Mouse (Mus musculus) c-Kit-positive CD71-positive TER-119-negative erythroid progenitor cells, embryonic 14.5 days (primary cell): ENCODE results near the gene Hoxd12.

Source experiments
- DNase-seq: peaks from one replicate; pipeline ENCODE4 v3.0.0-alpha.2; 2013; ENCODE audit warnings: low read depth

Gene Hoxd12

GRCm38 (mm10) chr2:74681594-74682531 lies 7.0 kb downstream of the Hoxd12 start:
- no peak for DNase-seq

- no peak for DNase-seq
Observed at GRCm38 (mm10) chr2:74682796-74683195, 8.0 kb downstream of the Hoxd12 start.

- no peak for DNase-seq
Observed at GRCm38 (mm10) chr2:74683471-74683951, 8.7 kb downstream of the Hoxd12 start.

- no peak for DNase-seq
Observed at GRCm38 (mm10) chr2:74684106-74684505, 9.3 kb downstream of the Hoxd12 start.

GRCm38 (mm10) chr2:74685059-74685603 lies 10.3 kb downstream of the Hoxd12 start:
- no peak for DNase-seq

GRCm38 (mm10) chr2:74686301-74686987 lies 11.6 kb downstream of the Hoxd12 start:
- DNase-seq: peak; percentile 25

- DNase-seq: no peak
Observed at GRCm38 (mm10) chr2:74686988-74687697, 12.3 kb downstream of the Hoxd12 start.

- DNase-seq: no peak
Observed at GRCm38 (mm10) chr2:74687698-74688555, 13.1 kb downstream of the Hoxd12 start.

GRCm38 (mm10) chr2:74688795-74689573 lies 14.2 kb downstream of the Hoxd12 start:
- DNase-seq: no peak

GRCm38 (mm10) chr2:74689574-74690337 lies 14.9 kb downstream of the Hoxd12 start:
- DNase-seq: no peak

GRCm38 (mm10) chr2:74690338-74690716 lies 15.5 kb downstream of the Hoxd12 start:
- DNase-seq: no peak

GRCm38 (mm10) chr2:74691022-74691951 lies 16.5 kb downstream of the Hoxd12 start, which contains the start of gene Hoxd10:
Gene Hoxd10 (plus strand): TSS chr2:74691924.
- no peak for DNase-seq

- no peak for DNase-seq
Observed at GRCm38 (mm10) chr2:74691995-74692807, 17.4 kb downstream of the Hoxd12 start.

GRCm38 (mm10) chr2:74692808-74693431 lies 18.1 kb downstream of the Hoxd12 start:
- no peak for DNase-seq

GRCm38 (mm10) chr2:74693432-74693827 lies 18.6 kb downstream of the Hoxd12 start:
- no peak for DNase-seq

- peak; percentile 21 for DNase-seq
Observed at GRCm38 (mm10) chr2:74694066-74694465, 19.3 kb downstream of the Hoxd12 start.

- no peak for DNase-seq
Observed at GRCm38 (mm10) chr2:74695383-74695782, 20.6 kb downstream of the Hoxd12 start.
